Mouse (Mus musculus): ENCODE measurements around the gene Tmem201.
"Not testable (repeated sequence)": the region's sequence is repeated elsewhere in the genome, so short reads cannot be mapped to it uniquely, and the experiment has no call there.

Gene Tmem201

GRCm38 (mm10) chr4:149737383-149738324 lies at the start of gene Tmem201:
TSS of gene Tmem201 (minus strand) at chr4:149738044.
- DNase-seq, result peak; percentile 95

- DNase-seq, result no peak
Observed at GRCm38 (mm10) chr4:149784901-149785300, 47.1 kb upstream of the Tmem201 start.

GRCm38 (mm10) chr4:149784371-149784770 lies 46.5 kb upstream of the Tmem201 start:
- no peak for DNase-seq

- DNase-seq, result peak; percentile 54
Observed at GRCm38 (mm10) chr4:149782975-149783374, 45.1 kb upstream of the Tmem201 start.

- DNase-seq, result peak; percentile 76
Observed at GRCm38 (mm10) chr4:149780565-149781356, 42.9 kb upstream of the Tmem201 start.

- DNase-seq, result no peak
Observed at GRCm38 (mm10) chr4:149779966-149780365, 42.1 kb upstream of the Tmem201 start.

GRCm38 (mm10) chr4:149777126-149777525 lies 39.3 kb upstream of the Tmem201 start:
- no peak for DNase-seq

- DNase-seq, result no peak
Observed at GRCm38 (mm10) chr4:149775760-149776362, 38.0 kb upstream of the Tmem201 start.

- DNase-seq, result no peak
Observed at GRCm38 (mm10) chr4:149775330-149775729, 37.5 kb upstream of the Tmem201 start.

GRCm38 (mm10) chr4:149774094-149774470 lies 36.2 kb upstream of the Tmem201 start, which contains the start of gene Slc25a33:
TSS of gene Slc25a33 (minus strand) at chr4:149774277.
- peak; percentile 96 for DNase-seq

GRCm38 (mm10) chr4:149773408-149774093 lies 35.7 kb upstream of the Tmem201 start:
- DNase-seq, result no peak

- no peak for DNase-seq
Observed at GRCm38 (mm10) chr4:149772394-149772793, 34.5 kb upstream of the Tmem201 start.

GRCm38 (mm10) chr4:149765201-149765600 lies 27.4 kb upstream of the Tmem201 start:
- DNase-seq, result no peak

GRCm38 (mm10) chr4:149763335-149763734 lies 25.5 kb upstream of the Tmem201 start:
- no peak for DNase-seq

- DNase-seq, result no peak
Observed at GRCm38 (mm10) chr4:149759517-149759916, 21.7 kb upstream of the Tmem201 start.

GRCm38 (mm10) chr4:149758423-149758822 lies 20.6 kb upstream of the Tmem201 start:
- DNase-seq, result no peak

- not testable (repeated sequence) for DNase-seq
Observed at GRCm38 (mm10) chr4:149756546-149756945, 18.7 kb upstream of the Tmem201 start.

GRCm38 (mm10) chr4:149752836-149753235 lies 15.0 kb upstream of the Tmem201 start:
- DNase-seq, result no peak

- no peak for DNase-seq
Observed at GRCm38 (mm10) chr4:149752124-149752799, 14.4 kb upstream of the Tmem201 start.

- DNase-seq, result no peak
Observed at GRCm38 (mm10) chr4:149750671-149751070, 12.8 kb upstream of the Tmem201 start.

- DNase-seq, result not testable (repeated sequence)
Observed at GRCm38 (mm10) chr4:149749663-149750015, 11.8 kb upstream of the Tmem201 start.
